Mouse (Mus musculus) brown adipose tissue, adult 24 weeks (tissue): ENCODE data around the gene Zfp110. TPM values are rescaled to one million over a fixed set of nuclear protein-coding genes. Genes with fewer than 3 reads are reported as not detected.
A peak's percentile ranks its signal among the peaks of the same experiment; 100 is the strongest.
"Not testable (repeated sequence)": the region's sequence is repeated elsewhere in the genome, so short reads cannot be mapped to it uniquely, and the experiment has no call there.

Source experiments
- H3K27ac ChIP-seq: fragments of 200-500 bp; replicated peaks from 2 replicates; pipeline ENCODE4 v1.5.1; 2012; ENCODE audit warnings: low read depth, mild to moderate bottlenecking, low read length
- H3K4me1 ChIP-seq: fragments of 200-500 bp; 2 replicates; pipeline ENCODE4 v1.6.1; 2012; ENCODE audit warnings: low read length, mixed read lengths; ENCODE audit not compliant: control insufficient read depth, insufficient read depth, insufficient read length
- H3K4me3 ChIP-seq: fragments of 200-500 bp; 2 replicates; pipeline ENCODE4 v1.5.1; 2012; ENCODE audit warnings: low read depth, mild to moderate bottlenecking, low read length, moderate library complexity; ENCODE audit not compliant: insufficient read depth
- polyA plus RNA-seq: library from polyadenylated mRNA; stranded (reverse); fragments of >200 nt; gene quantifications from 2 replicates; pipeline ENCODE4 v1.2.4, GENCODE M21; 2012; ENCODE audit not compliant: missing spikeins, insufficient read depth, insufficient read length

The Zfp110 gene
- polyA plus RNA-seq = 12.2 and 15.1 TPM in 2 replicates

DNA sequence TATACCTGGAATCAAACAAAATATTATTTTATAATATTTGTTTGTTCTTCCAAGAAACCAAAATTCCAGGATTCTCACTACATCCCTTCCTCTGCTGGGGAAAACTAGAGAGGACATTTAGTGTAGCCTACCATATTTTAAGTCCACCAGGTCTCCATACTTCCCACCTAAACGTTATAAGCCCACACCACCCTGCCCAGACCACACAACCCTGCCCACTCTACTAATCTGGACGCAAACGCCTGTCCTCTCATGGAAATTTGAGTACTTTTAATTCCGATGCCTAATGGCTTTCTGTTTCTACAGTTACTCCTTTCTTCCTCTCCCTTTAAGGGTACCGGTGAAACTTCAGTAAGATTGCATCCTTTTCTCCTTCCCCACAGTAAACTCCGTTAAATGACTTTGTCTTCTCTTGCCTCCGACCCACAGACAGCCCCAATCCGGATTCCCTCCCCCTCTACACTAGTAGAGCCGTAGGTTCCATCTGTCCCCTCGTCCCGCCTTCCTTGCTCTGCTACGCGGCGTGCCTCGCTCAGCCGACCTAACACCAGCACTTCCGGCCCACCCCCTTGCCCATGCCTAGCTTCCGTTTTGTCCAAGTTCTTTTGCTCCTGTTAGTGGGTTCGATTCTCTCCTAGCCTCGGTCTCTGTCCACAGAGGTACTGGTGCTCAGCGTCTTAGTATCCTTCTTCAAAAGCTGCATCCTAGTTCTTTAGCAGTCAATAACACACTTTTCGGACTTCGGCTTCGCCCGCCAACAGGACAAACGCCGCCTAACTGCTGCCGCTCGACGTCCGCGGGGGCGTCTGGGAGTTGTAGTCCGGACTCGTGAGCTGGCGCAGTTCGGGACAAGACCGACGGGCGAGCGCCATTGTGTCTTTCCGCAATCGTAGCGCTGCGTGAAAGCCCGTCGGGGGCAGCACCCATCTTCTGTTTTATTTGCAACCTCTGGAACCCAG, at the start of gene Zfp110:
Zfp110 (plus strand) TSS at position 600 of the 959 bp plus-strand sequence.
- Histone ChIP-seq H3K4me3 (peak within 1 kb of the TSS; percentile 85), H3K27ac (peak within 1 kb of the TSS; percentile 97), H3K4me1 (no peaks in the 10 kb centered on the region)

DNA sequence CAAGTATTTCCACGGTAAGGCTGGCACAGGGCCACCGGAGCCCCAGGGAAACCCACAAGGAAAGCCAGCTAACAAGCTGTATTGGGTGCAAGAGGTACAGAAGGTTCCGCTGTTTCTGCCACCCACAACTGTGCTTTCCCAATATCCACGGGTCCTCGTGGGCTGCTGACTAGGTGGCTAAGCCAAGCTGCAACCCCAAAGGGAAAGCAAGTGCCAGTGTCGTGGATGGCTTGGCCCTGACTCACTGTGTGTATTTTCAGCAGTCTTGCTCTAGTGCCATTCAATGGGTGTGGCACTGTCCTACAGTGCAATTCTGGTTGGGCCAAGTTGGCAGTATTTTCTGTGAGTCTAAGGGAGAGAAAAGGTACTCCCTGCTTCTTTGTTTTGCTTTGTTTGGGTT, 47.2 kb upstream of the Zfp110 start:
- Histone ChIP-seq H3K4me3 (no peak overlapping the region), H3K27ac (no peak overlapping the region), H3K4me1 (no peaks in the 10 kb centered on the region)

DNA sequence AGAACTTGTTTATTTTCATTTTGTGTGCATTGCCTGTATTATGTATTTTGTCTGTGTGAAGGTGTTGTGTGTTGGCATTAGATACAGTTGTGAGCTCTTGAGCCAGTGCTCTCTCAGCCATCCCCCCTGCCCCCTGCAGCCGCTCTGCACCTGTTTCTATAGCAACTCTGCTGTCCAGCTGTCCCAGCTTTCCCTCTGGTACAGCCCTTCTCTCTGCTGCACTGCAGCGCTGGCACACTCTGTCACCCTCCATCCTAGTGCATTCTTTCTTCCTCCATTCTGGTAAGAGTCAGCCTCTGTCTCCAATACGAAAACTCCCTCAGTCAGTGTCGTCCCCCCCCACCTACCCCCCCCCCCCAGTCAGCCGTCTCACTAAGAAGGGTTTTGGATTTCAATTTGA, 46.5 kb upstream of the Zfp110 start:
- H3K4me1 ChIP-seq = no peaks in the 10 kb centered on the region
- no peak overlapping the region for H3K27ac ChIP-seq
- H3K4me3 ChIP-seq = no peak overlapping the region

DNA sequence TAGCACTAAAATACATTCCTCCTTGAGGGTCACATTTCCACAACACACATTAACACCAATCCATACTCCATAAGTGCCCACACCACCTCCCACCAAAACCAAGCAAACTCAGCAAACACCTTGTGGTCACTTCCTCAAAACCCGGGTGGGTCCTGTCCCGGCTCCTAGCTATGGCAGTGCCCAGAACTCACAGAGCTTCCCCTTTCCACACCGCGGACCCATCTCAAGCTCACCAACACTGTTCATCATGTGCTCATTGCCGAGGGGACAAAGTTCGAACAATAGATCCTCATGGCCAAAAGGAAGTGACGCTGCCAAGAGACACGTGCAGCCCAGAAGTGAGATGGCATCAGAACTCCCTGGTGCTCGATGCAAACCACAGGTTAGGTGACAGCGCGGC, 41.9 kb upstream of the Zfp110 start:
- H3K4me1 ChIP-seq, H3K4me3 ChIP-seq, H3K27ac ChIP-seq: not testable (repeated sequence)

DNA sequence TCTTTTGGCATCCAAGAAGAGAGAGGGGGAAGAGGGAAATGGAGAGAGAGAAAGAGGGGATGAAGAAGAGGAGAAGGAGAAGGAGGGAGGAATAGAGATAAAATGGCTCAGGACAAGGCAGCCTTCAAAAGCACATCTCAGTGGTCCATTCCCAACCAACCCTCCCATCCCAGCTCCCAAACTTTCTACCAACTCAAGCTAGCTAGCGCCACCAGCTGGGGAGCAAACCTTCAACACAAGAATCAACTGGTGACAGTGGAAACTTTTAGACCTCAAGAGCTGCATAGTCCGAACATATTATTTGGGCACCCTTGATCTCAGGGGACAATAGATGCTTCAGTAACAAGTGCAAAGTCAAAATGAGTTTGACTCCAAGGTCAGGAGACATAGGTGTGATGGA, 36.6 kb upstream of the Zfp110 start:
- no peaks in the 10 kb centered on the region for H3K4me1 ChIP-seq
- H3K4me3 ChIP-seq = no peak overlapping the region
- H3K27ac ChIP-seq = no peak overlapping the region

DNA sequence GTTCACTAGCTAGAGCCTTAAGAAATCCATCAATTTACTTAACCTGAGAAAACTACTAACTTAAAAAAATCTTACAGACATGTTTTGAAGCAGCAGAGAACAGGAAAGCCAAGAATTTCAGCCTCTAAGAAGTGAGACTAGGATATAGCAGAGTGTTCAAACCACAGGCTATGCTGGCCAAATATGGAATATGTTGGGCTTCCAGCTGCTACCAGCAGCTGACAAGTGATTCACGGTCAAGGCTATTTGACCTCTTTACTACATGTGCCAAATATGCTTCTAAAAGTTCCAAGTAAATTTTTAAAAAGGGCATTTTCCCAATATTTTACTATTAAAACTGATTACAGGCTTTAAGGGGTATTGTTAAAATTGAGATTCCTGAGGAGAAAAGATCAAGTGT, 35.0 kb upstream of the Zfp110 start:
- Histone ChIP-seq H3K4me3 (no peak overlapping the region), H3K27ac (no peak overlapping the region), H3K4me1 (no peaks in the 10 kb centered on the region)

DNA sequence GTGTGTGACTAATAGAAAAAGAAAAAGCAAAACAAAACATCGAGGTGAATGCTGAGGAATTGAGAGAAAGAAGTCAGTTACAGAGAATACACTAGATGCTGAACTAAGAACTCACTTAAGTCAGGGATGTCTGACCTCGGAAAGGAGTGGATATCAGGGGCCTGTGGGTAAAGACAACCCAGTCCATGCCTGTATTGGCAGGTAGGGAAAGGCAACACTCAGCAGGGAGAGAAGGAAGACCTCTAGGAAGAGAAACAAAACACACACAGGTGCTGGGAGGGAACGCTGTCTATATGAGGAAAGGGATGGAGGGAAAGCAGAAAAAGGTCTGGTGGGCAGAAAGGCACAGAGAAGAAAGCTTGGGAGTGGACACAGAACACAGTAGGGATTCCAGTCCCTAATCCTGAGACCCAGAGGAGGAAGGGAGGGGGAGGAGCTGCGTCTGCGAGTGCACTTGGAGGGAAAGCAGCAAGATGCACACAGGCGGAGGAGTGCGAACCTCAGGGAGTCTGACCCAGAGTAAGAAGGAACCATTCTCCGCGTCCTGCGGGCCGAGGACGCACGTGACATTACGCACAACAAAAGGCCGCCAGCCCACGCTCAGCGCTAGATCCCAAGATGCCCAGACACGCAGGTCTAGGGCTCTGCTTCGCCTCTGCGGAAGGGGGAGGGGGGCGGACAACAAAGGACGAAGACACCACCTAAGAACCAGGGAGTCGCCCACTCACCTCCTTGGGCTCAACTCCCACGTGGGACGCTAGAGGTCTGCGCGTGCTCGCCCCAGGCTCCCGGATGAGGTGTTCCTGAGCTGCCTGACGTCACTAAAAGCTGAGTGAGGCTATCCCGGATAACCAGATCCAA, 31.5 kb upstream of the Zfp110 start, which contains the start of gene Zscan18:
Zscan18 (minus strand) TSS at position 770 of the 861 bp plus-strand sequence.
- no peaks in the 10 kb centered on the region for H3K4me1 ChIP-seq
- peak within 1 kb of the TSS; percentile 60 for H3K4me3 ChIP-seq
- H3K27ac ChIP-seq = peak within 1 kb of the TSS; percentile 9

DNA sequence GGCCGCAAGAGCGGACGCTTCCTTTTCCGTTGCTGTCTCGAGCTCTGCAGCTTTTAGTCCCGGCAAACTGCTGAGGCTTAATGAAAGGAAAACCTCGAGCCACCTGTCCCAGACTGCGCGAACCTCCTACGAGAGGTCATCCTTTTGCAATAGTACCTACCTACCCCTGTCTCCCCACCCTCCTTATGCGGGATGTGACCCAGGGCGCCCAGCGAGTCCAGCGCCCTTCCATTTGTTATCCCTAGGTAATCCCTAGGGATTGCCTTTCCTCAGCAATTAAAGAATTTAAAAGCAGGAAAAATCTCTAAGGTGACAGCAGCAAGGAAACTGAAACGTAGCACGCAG, 30.9 kb upstream of the Zfp110 start:
- Histone ChIP-seq H3K27ac (peak overlapping the region; percentile 9; the same call in 1 of the 2 replicates), H3K4me3 (peak overlapping the region; percentile 60), H3K4me1 (no peaks in the 10 kb centered on the region)

DNA sequence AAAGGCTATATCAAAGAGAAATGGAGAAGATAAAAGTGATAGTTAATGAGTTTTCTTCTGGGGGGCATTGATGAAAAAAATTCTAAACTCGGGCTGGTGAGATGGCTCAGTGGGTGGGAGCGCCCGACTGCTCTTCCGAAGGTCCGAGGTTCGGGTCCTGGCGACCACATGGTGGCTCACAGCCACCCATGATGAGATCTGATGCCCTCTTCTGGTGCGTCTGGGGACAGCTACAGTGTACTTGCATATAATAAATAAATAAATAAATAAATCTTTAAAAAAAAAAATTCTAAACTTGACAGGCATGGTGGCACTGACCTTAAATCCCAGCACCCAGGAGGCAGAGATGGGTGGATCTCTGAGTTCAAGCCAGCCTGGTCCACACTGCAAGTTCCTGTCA, 19.0 kb upstream of the Zfp110 start:
- H3K4me1 ChIP-seq = no peaks in the 10 kb centered on the region
- no peak overlapping the region for H3K27ac ChIP-seq
- H3K4me3 ChIP-seq = no peak overlapping the region

DNA sequence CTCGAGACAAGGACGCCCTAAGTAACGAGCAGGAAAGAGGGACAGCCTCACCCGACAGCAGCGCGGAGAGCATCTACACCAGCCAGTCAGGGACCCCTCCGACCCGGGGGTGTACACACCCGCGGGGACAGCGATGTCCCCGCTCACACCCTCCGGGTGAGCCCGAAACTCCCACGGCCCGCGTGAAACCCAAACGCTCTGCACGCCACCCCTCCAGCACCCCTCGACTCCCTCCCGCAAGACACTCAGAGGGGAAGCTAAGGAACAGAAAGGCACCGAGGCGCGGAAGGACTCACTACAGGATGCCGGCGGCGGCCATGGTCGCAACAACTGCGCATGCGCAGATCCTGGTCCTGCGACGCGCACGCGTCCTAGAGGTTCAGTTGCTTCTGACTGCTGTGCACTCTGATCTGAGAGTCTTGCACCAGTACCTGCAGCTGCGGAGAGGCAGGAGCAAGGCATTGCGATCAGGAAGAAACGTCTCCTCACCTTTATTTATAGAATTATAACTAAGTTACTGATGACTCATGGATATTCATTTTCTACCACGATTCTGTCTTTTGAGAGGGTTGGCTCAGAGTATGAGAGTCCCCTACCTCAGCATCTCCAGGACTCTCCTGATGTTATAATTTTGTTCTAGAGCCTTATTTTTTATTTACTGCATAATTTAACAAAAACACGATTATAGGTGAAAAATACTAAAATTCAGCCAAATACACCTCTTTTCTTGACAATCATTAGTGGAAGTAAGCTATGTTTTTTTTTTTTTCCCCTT, 15.9 kb upstream of the Zfp110 start, which contains the start of gene Zfp329:
Zfp329 (minus strand) TSS at position 338 of the 775 bp plus-strand sequence.
- H3K4me1 ChIP-seq = no peaks in the 10 kb centered on the region
- peak within 1 kb of the TSS; percentile 93 for H3K4me3 ChIP-seq

DNA sequence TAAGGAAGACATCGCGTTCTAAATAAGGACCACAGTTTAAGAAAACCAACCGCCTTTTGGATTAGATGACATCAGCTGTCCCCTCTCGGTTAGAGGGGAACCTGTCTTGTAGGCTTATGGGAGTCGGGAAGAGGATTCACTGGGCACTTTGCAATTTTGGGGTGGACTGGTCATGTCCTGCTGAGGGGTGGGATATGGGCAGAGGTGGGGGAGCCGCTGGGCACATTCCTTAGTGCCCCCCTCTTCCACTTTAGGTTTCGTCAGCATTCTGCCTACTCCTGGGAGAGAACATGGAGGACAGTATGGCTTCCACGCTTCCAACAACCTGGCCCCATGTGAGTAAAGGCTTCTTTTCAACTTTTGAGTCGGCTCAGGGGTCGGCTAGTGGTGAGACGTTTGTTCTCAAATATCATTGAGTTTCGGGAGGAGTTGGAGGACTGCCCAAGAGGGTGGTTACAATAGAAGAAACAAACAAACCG, 671 bp downstream of the Zfp110 start:
- peak overlapping the region; percentile 85 for H3K4me3 ChIP-seq
- H3K4me1 ChIP-seq = no peaks in the 10 kb centered on the region
- peak overlapping the region; percentile 82 for H3K27ac ChIP-seq

More for the DNA sequence above, 15.9 kb upstream of the Zfp110 start, which contains the start of gene Zfp329:
- no peak within 1 kb of the TSS for H3K27ac ChIP-seq

DNA sequence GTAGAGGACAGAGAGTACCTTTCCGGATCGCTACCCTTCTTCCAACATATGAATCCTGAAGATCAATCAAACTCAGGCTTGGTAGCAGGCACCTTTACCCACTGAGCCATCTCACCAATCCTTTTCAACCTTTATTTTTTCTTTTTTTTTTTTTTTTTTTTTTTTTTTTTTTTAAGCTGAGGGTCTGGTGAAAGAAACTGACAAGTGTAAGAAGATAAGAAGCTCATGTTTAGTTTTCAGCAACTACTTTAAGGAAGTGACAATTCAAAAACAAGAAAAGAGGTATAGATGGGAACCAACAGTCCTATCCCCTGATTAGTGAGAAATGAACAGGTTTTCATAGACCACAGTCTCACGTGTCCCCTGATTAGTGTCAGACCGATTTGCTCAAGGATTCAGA, 1.2 kb downstream of the Zfp110 start:
- Histone ChIP-seq H3K27ac (no peak overlapping the region), H3K4me1 (no peaks in the 10 kb centered on the region), H3K4me3 (peak overlapping the region; percentile 85)

DNA sequence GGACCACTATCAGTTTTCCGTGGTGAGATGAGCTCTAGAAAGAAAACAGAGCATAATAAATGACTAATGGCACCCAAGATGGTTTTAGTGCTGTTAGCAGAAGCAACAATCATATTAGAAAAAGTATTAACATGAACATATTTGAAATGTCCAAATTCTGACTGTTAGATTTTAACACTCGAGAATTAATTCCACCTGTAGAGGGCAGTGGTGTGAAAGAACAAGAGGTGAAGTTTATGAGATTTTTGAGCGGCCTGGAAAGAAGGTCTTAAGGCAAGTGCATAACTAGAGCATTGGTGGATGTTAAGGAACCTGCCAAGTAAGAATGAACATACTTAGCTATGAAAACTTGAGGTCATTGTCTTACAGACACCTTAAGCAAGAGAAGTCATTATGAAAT, 39.7 kb downstream of the Zfp110 start:
- Histone ChIP-seq H3K4me3 (no peak overlapping the region), H3K4me1 (no peaks in the 10 kb centered on the region), H3K27ac (no peak overlapping the region)

DNA sequence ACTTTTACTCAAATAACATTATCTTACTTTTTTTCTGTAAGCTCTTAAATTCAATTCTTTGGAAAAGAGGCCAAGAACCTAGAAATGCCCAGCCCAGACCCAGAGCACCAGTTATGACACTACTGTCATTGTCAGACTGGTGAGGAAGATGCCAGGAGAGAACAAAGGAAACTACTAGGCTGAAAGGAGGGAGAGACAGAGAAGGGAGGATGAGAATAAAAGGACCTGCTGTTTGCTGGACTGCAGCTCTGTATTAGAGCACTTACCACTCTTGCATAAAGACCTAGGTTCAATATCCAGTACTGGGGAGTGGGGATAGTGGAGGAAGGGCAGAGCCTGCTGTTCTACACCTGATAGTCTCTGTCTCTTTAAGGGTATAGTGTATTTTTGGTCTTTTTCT, 45.5 kb downstream of the Zfp110 start:
- peaks cover 3% of the 10 kb centered on the region; the same call in 1 of the 2 replicates for H3K4me1 ChIP-seq
- H3K4me3 ChIP-seq = no peak overlapping the region
- H3K27ac ChIP-seq = no peak overlapping the region
